Mouse (Mus musculus) cerebellum, postnatal 36 days (tissue): ENCODE results near the gene Gosr1.
"Not testable (repeated sequence)": the region's sequence is repeated elsewhere in the genome, so short reads cannot be mapped to it uniquely, and the experiment has no call there.

Experiments
- DNase-seq, 2 experiments: peaks; one replicate each; pipeline ENCODE4 v3.0.0; 2021 to 2022; ENCODE audit warnings: mixed read lengths in 2 of 2

Gene Gosr1

GRCm38 (mm10) chr11:76763053-76763740 lies at the start of gene Gosr1:
Gene Gosr1 (minus strand): TSS chr11:76763579.
- DNase-seq: peak; percentile 88 to 92

GRCm38 (mm10) chr11:76810706-76811495 lies 47.5 kb upstream of the Gosr1 start:
- peak in 1 of 2 experiments; percentile 25 for DNase-seq

GRCm38 (mm10) chr11:76809450-76809849 lies 46.1 kb upstream of the Gosr1 start:
- DNase-seq: peak; percentile 62 to 75

GRCm38 (mm10) chr11:76808550-76808949 lies 45.2 kb upstream of the Gosr1 start:
- DNase-seq: no peak

GRCm38 (mm10) chr11:76807007-76807679 lies 43.8 kb upstream of the Gosr1 start:
- no peak for DNase-seq

- no peak for DNase-seq
Measured at GRCm38 (mm10) chr11:76806026-76806425, 42.6 kb upstream of the Gosr1 start.

- not testable (repeated sequence) for DNase-seq
Measured at GRCm38 (mm10) chr11:76805072-76805471, 41.7 kb upstream of the Gosr1 start.

- DNase-seq: no peak
Measured at GRCm38 (mm10) chr11:76803266-76803665, 39.9 kb upstream of the Gosr1 start.

GRCm38 (mm10) chr11:76797236-76797635 lies 33.9 kb upstream of the Gosr1 start:
- DNase-seq: no peak

GRCm38 (mm10) chr11:76795326-76795725 lies 31.9 kb upstream of the Gosr1 start:
- DNase-seq: no peak

- DNase-seq: no peak
Measured at GRCm38 (mm10) chr11:76791331-76791730, 28.0 kb upstream of the Gosr1 start.

- DNase-seq: peak; percentile 38 to 64
Measured at GRCm38 (mm10) chr11:76789252-76789651, 25.9 kb upstream of the Gosr1 start.

- DNase-seq: no peak
Measured at GRCm38 (mm10) chr11:76775533-76775932, 12.2 kb upstream of the Gosr1 start.

GRCm38 (mm10) chr11:76773811-76774210 lies 10.4 kb upstream of the Gosr1 start:
- no peak for DNase-seq

GRCm38 (mm10) chr11:76770566-76770965 lies 7.2 kb upstream of the Gosr1 start:
- DNase-seq: no peak

GRCm38 (mm10) chr11:76763741-76764122 lies 353 bp upstream of the Gosr1 start:
- no peak for DNase-seq

- DNase-seq: no peak
Measured at GRCm38 (mm10) chr11:76752276-76752675, 11.1 kb downstream of the Gosr1 start.

GRCm38 (mm10) chr11:76748819-76749218 lies 14.6 kb downstream of the Gosr1 start:
- DNase-seq: no peak

GRCm38 (mm10) chr11:76745921-76746320 lies 17.5 kb downstream of the Gosr1 start:
- DNase-seq: no peak

- DNase-seq: peak; percentile 49 to 57
Measured at GRCm38 (mm10) chr11:76744550-76744949, 18.8 kb downstream of the Gosr1 start.

GRCm38 (mm10) chr11:76742511-76742910 lies 20.9 kb downstream of the Gosr1 start:
- DNase-seq: no peak

- no peak for DNase-seq
Measured at GRCm38 (mm10) chr11:76739125-76739524, 24.3 kb downstream of the Gosr1 start.

- DNase-seq: no peak
Measured at GRCm38 (mm10) chr11:76735753-76736324, 27.5 kb downstream of the Gosr1 start.
